18 mouse cellular contexts compared by ENCODE assay signal in the genomic region with DNA sequence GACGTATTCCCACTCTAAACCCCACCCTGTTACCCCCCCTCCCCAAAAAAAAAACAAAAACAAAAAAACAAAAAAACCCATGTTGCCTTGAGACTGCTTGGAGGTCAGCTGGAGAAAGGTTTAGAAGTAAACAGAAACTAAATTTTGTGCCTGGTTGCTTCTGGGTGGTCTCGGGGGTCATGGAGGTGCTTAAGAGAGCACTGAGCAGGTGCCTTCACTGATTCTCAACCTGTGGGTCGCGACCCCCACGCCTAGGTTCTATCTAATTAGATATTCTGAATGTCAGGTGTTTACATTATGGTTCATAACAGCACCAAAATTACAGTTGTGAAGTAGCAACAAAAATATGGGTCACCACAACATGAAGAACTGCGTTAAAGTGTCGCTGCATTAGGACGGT. TPM values are rescaled to one million over a fixed set of nuclear protein-coding genes. Genes with fewer than 3 reads are reported as not detected.
DNase-seq lines count a peak whose midpoint lies in the region; ATAC-seq and TF ChIP-seq lines count a peak whose summit lies in the region.
"Had no signal": no experiment of that assay in that cellular context is flagged by ENCODE, and none has a peak within 500 bp of the region (broad histone marks: within the 10 kb centered on the region; RNA-seq: fewer than 3 reads in every experiment).

No protein-coding gene starts in this region.

- intact Hi-C loops in gastrocnemius, adult 2 months (cut with DNase I): loop anchor here (5.0 to 10.0 kb wide), 5 partner anchors 46 to 446 kb away; no protein-coding TSS in a partner anchor

- no peak for TF ChIP-seq CTCF in gastrocnemius, adult 2 months (IDR thresholded peaks at IDR 0.05)
- TF ChIP-seq CTCF in kidney, postnatal 0 days (IDR thresholded peaks at IDR 0.05; ENCODE audit: low read depth): no peak

- ATAC-seq in kidney, postnatal 0 days (replicated peaks; ENCODE audit: low FRiP score, low read depth): no peak
- no peak for ATAC-seq in kidney, embryonic 14.5 days (ENCODE audit: low FRiP score, low TSS enrichment)

- no peaks in the 10 kb centered on the region for H3K36me3 ChIP-seq in kidney, postnatal 0 days (ENCODE audit: insufficient read depth, low read length)
- no peaks in the 10 kb centered on the region for H3K36me3 ChIP-seq in kidney, embryonic 14.5 days (ENCODE audit: control insufficient read depth, insufficient read depth, low read length)
- H3K36me3 ChIP-seq in ES-E14 (ENCODE audit: control insufficient read depth, insufficient read depth, low read length, poor library complexity, severe bottlenecking): no peaks in the 10 kb centered on the region
- H3K36me3 ChIP-seq: forebrain, embryonic 10.5 days; heart, embryonic 15.5 days; hindbrain, embryonic 13.5 days; limb, embryonic 12.5 days; liver, embryonic 13.5 days; midbrain, embryonic 13.5 days; neural tube, embryonic 13.5 days had no signal

- H3K9me3 ChIP-seq in kidney, postnatal 0 days (replicated peaks; ENCODE audit: low read length): no peaks in the 10 kb centered on the region
- H3K9me3 ChIP-seq in kidney, embryonic 14.5 days (ENCODE audit: control insufficient read depth, low read length): no peaks in the 10 kb centered on the region
- H3K9me3 ChIP-seq in ES-E14 (ENCODE audit: control insufficient read depth, insufficient read depth, low read depth, low read length): no peaks in the 10 kb centered on the region
- H3K9me3 ChIP-seq: forebrain, embryonic 10.5 days; heart, embryonic 15.5 days; hindbrain, embryonic 13.5 days; limb, embryonic 12.5 days; liver, embryonic 13.5 days; neural tube, embryonic 13.5 days had no signal

- no peak for DNase-seq in gastrocnemius, adult 2 months
- DNase-seq in gastrocnemius, postnatal 10 days: no peak
- DNase-seq in kidney, postnatal 0 days (ENCODE audit: low spot score): no peak
- no peak for DNase-seq in ES-E14 (ENCODE audit: low read depth, low spot score)
- peak; percentile 45 for DNase-seq in naive thymus-derived CD4-positive, alpha-beta T cell, adult 2 months (ENCODE audit: low read depth)
- DNase-seq in adrenal gland, postnatal 10 days: no peak
- DNase-seq in spleen, postnatal 36 days (ENCODE audit: low spot score in 2 of 2): no peak

- H3K4me3 ChIP-seq in gastrocnemius, adult 2 months: peak overlapping the region; percentile 61
- no peak overlapping the region; the same call in 1 of the 2 replicates for H3K4me3 ChIP-seq in kidney, postnatal 0 days (replicated peaks; ENCODE audit: low read depth, low read length)
- H3K4me3 ChIP-seq in kidney, embryonic 14.5 days (ENCODE audit: low read length): no peak overlapping the region
- no peak overlapping the region; a peak in 1 of 4 replicates for H3K4me3 ChIP-seq in ES-E14 (ENCODE audit: insufficient read depth in 1 of 2, low read depth in 1 of 2, low read length in 2 of 2, poor library complexity in 1 of 2, severe bottlenecking in 1 of 2)
- H3K4me3 ChIP-seq: hindbrain, embryonic 13.5 days; liver, embryonic 13.5 days; midbrain, embryonic 13.5 days; neural tube, embryonic 13.5 days had no signal

- 73% methylated on average over 8 of the region's 8 CpGs for WGBS in kidney, postnatal 0 days
- 83% methylated on average over 8 of the region's 8 CpGs for WGBS in kidney, embryonic 14.5 days

- peak overlapping the region; percentile 40 for H3K4me2 ChIP-seq in kidney, postnatal 0 days (ENCODE audit: low read length)
- no peak overlapping the region for H3K4me2 ChIP-seq in kidney, embryonic 14.5 days (replicated peaks; ENCODE audit: low read depth, low read length)

- no peaks in the 10 kb centered on the region for H3K4me1 ChIP-seq in kidney, postnatal 0 days (replicated peaks; ENCODE audit: insufficient read depth, low read length)
- no peaks in the 10 kb centered on the region for H3K4me1 ChIP-seq in kidney, embryonic 14.5 days (ENCODE audit: control insufficient read depth, insufficient read depth, low read length)
- peaks cover 0 to 6% of the 10 kb centered on the region in 2 experiments; a peak in 1 of 4 replicates for H3K4me1 ChIP-seq in ES-E14 (ENCODE audit: control insufficient read depth in 2 of 2, insufficient read depth in 2 of 2, low read length in 2 of 2, poor library complexity in 1 of 2)
- H3K4me1 ChIP-seq: liver, embryonic 13.5 days had no signal

- peak overlapping the region; percentile 72 for H3K27ac ChIP-seq in gastrocnemius, adult 2 months
- H3K27ac ChIP-seq in kidney, postnatal 0 days: no peak overlapping the region
- no peak overlapping the region for H3K27ac ChIP-seq in kidney, embryonic 14.5 days (ENCODE audit: low read depth, low read length)
- H3K27ac ChIP-seq in ES-E14 (ENCODE audit: insufficient read depth, low read depth, low read length, poor library complexity, severe bottlenecking): no peak overlapping the region
- H3K27ac ChIP-seq: heart, embryonic 15.5 days; hindbrain, embryonic 13.5 days; layer of hippocampus, adult 2 months; limb, embryonic 12.5 days; liver, embryonic 13.5 days; midbrain, embryonic 13.5 days; neural tube, embryonic 13.5 days had no signal

- H3K9ac ChIP-seq in kidney, postnatal 0 days (ENCODE audit: low read depth, low read length): no peak overlapping the region
- H3K9ac ChIP-seq in kidney, embryonic 14.5 days (ENCODE audit: low read depth, low read length): no peak overlapping the region
- H3K9ac ChIP-seq in ES-E14 (ENCODE audit: insufficient read depth, low read depth, low read length, poor library complexity, severe bottlenecking): no peak overlapping the region
- H3K9ac ChIP-seq: hindbrain, embryonic 13.5 days; limb, embryonic 12.5 days; liver, embryonic 13.5 days; neural tube, embryonic 13.5 days had no signal

- in situ Hi-C loops in ES-E14 (cut with MboI; ENCODE audit: low sequenced_read_pairs in 2 of 2, unreplicated experiment in 2 of 2): loop anchor here (10.0 to 25.0 kb wide), 2 partner anchors 453 to 456 kb away; no protein-coding TSS in a partner anchor

- H3K27me3 ChIP-seq in kidney, postnatal 0 days (ENCODE audit: insufficient read depth, low read length): no peaks in the 10 kb centered on the region
- H3K27me3 ChIP-seq in kidney, embryonic 14.5 days (ENCODE audit: control insufficient read depth, insufficient read depth, low read length): no peaks in the 10 kb centered on the region
- H3K27me3 ChIP-seq: heart, embryonic 15.5 days; hindbrain, embryonic 13.5 days; limb, embryonic 12.5 days; liver, embryonic 13.5 days; midbrain, embryonic 13.5 days; neural tube, embryonic 13.5 days had no signal

TF ChIP-seq in ES-E14, 5 proteins besides CTCF, POLR2A, EP300 and RAD21:
- peak; percentile 96 for TF ChIP-seq CHD2 (IDR thresholded peaks at IDR 0.05; ENCODE audit: low read depth, low read length)
- no peak for TF ChIP-seq ZC3H11A (IDR thresholded peaks at IDR 0.05; ENCODE audit: borderline replicate concordance, low read depth, low read length)
- no peak for TF ChIP-seq ZNF384 (IDR thresholded peaks at IDR 0.05; ENCODE audit: low read depth, low read length)
- TF ChIP-seq HCFC1 (IDR thresholded peaks at IDR 0.05; ENCODE audit: borderline replicate concordance, insufficient read depth, low read length): no peak
- TF ChIP-seq MAFK (IDR thresholded peaks at IDR 0.05; ENCODE audit: insufficient read depth, low read depth, low read length): no peak

RNA-seq across cellular contexts. Expression of a gene that starts 0.7 kb away (rescaled TPM):
- total RNA-seq in gastrocnemius, adult 2 months (2021): 1 to 10 TPM; 2.4 to 2.9 TPM
- total RNA-seq in gastrocnemius, postnatal 10 days (2021): 1 to 10 TPM; 4.4 to 5.6 TPM
- 103 and 107 TPM in 2 replicates for polyA plus RNA-seq in kidney, postnatal 0 days (2015; fragmentation: Nextera tagmentation; extraction: Ambion mirVana)
- polyA plus RNA-seq in kidney, embryonic 14.5 days (2014; fragmentation: Nextera tagmentation; extraction: Ambion mirVana): 18.1 and 18.2 TPM in 2 replicates
- 6.0 and 10.0 TPM in 2 replicates for total RNA-seq in ES-E14 (2012; rRNA removed)
- 1 to 10 TPM; 2.8 to 3.5 TPM for total RNA-seq in adrenal gland, postnatal 10 days (2021)
- polyA plus RNA-seq: activated CD4-positive, CD25-positive, alpha-beta regulatory T cell, adult 4 months; CD4-positive, CD25-positive, alpha-beta regulatory T cell, adult 4 months had no signal

RNA-seq across cellular contexts. Expression of a gene that starts 25.8 kb away (rescaled TPM):
- under 1 TPM in 1 of 2 experiments, not detected in 1; 0.42 TPM for total RNA-seq in gastrocnemius, adult 2 months (2021)
- total RNA-seq in gastrocnemius, postnatal 10 days (2021): 1 to 10 TPM in 1 of 2 experiments, under 1 TPM in 1; 0.23 to 7.5 TPM
- polyA plus RNA-seq in kidney, postnatal 0 days (2015; fragmentation: Nextera tagmentation; extraction: Ambion mirVana): 3.1 and 3.7 TPM in 2 replicates
- 2.5 and 4.9 TPM in 2 replicates for polyA plus RNA-seq in kidney, embryonic 14.5 days (2014; fragmentation: Nextera tagmentation; extraction: Ambion mirVana)
- 5.2 and 8.8 TPM in 2 replicates for total RNA-seq in ES-E14 (2012; rRNA removed)
- total RNA-seq in adrenal gland, postnatal 10 days (2021): 1 to 10 TPM; 1.8 to 4.2 TPM
